Mouse (Mus musculus) ovary, postnatal 36 days (tissue): Measurements from ENCODE around the gene Ap4b1.
"Not testable (repeated sequence)": the region's sequence is repeated elsewhere in the genome, so short reads cannot be mapped to it uniquely, and the experiment has no call there.

ENCODE experiments used
- DNase-seq: peaks from one replicate; pipeline ENCODE4 v3.0.0; 2022; ENCODE audit warnings: low spot score, mixed read lengths

Gene Ap4b1

GRCm38 (mm10) chr3:103808891-103809798 is at the start of gene Ap4b1, which contains the start of the genes Dclre1b and Gm43064:
TSS of gene Ap4b1 (plus strand) at chr3:103809520.
TSS of gene Dclre1b (minus strand) at chr3:103809444.
TSS of gene Gm43064 (plus strand) at chr3:103809573.
- DNase-seq = peak; percentile 91

DNA sequence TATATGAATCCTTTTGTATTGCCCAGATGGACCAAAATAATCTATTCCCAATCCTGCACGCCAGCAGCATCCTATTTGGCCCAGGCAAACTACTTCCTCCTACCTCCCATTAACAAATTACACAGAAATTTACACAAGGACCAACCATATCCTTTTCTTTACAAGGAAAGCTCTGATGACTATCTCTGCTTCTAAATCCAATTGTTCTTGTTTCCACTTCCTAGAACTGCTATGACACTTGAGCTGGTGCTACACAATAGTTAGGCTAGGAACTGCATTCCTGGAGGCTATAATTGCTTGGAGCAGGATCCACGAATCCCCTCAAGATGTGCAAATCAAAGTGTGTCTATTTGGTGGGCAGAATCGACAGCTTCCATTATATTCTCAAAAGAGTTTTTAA is 42.5 kb upstream of the Ap4b1 start:
- no peak for DNase-seq

GRCm38 (mm10) chr3:103771531-103772130 is 37.7 kb upstream of the Ap4b1 start:
- peak; percentile 57 for DNase-seq

- DNase-seq = no peak
These were observed 36.5 kb upstream of the Ap4b1 start for GRCm38 (mm10) chr3:103772846-103773245.

DNA sequence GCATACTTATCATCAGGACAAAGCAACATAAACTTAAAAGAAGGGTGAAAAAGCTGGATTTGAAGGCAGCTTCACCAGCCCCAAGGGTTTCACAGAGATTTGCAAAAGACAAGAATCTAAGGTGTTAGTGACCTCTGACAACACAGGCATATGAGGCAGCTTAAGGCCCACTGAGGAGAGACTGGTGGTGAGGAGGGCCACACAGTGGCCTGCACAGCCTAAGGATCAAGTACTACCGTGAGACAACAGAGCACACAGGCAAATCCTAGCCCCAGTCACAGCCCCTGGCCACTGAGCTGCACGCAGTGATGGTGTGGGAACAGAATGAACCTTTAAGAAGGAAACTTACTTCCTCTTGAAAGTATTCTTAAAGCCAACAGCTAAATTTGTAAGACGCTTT is 35.8 kb upstream of the Ap4b1 start:
- DNase-seq = no peak

DNA sequence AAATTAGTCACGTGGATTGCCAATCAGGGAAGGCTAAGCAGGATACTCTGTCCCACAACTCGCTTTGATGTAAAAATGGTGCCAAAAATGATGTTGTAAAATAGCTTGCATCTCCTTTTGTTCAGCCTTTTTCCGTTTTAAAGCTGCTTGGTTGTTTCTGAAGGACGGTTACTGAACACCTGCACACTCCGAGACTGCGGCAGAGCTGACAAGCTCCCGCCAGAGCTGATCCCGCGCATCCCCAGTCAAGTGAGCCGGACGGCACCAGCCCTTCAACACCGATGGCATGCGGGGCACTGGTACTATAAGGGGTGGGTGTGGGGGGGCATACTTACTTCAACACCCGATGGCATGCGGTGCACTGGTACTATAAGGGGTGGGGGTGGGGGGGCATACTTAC is 35.3 kb upstream of the Ap4b1 start:
- DNase-seq = no peak

- DNase-seq = no peak
These were observed 31.4 kb upstream of the Ap4b1 start for GRCm38 (mm10) chr3:103777940-103778339.

GRCm38 (mm10) chr3:103778660-103779059 is 30.7 kb upstream of the Ap4b1 start:
- DNase-seq = no peak

DNA sequence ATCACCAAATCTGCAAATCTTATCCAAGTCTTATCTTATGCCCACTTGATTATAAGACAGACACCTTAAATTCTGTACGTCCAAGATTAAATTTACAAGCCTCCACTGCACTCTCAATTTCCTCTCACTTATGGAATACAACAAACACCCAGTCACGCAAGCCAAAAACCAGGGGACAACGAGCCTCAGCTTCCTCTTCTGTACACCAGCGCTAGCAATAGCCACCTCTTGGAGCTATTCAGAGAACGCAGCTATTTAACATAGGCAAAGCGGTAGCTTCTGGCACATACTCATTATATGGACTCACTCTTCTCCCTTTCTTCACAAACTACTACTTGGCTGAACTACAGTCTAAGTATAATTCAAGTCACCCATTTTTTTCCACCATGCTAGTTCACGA is 30.1 kb upstream of the Ap4b1 start:
- no peak for DNase-seq

GRCm38 (mm10) chr3:103780271-103780670 is 29.0 kb upstream of the Ap4b1 start:
- no peak for DNase-seq

GRCm38 (mm10) chr3:103780777-103781176 is 28.5 kb upstream of the Ap4b1 start:
- DNase-seq = no peak

DNA sequence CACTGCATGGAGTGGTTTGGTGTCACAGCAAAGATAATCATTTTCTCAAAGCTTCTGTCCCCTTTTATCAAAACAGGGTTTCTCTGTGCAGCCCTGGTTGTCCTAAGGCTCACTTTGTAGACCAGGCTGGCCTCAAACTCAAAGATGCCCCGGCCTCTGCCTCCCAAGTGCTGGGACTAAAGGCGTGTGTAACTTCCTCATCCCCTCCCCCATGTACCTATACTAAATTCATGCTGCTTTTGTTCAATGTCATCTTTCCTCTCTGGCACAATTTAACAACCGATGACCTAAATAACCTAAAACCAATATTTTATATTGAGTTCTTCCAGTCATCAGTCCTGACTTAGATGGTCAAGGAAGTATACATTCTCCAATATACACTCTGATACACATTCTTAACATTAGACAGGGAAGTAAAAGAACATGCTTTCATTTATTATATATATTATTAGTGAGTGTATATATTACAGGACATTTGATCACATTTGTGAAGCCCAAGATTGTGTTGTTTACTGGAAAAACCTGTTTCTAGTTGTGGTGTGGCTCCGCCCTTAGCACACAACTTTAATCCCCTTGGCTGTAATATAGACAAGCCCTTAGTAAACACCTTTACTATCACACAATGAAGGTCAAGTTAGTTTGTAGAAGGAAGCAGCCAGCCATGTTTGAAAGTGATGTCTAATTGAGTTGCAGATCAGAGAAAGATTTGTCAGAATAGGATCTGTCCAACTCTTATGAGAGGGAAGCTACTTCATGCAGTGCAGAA is 26.3 kb upstream of the Ap4b1 start:
- no peak for DNase-seq

GRCm38 (mm10) chr3:103787225-103787624 is 22.1 kb upstream of the Ap4b1 start:
- no peak for DNase-seq

DNA sequence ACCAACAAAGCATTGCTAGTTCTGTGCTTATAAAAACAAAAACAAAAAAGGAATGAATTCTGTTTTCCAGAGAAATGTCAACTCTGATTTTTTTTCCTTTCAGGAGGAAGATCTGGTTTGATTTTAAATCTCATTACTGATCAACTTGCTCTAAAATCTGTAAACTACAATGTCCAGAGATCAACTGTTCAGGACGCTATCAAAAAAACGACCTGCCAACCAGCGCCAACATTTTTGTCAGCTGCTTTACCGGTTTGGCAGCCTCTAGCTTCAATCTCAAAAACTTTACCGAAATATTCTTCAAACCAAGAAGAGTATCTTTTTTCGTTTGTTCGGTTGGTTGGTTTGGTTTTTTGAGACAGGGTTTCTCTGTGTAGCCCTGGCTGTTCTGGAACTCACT is 20.2 kb upstream of the Ap4b1 start:
- no peak for DNase-seq

- DNase-seq = peak; percentile 18
These were observed 19.4 kb upstream of the Ap4b1 start for GRCm38 (mm10) chr3:103789891-103790345.

DNA sequence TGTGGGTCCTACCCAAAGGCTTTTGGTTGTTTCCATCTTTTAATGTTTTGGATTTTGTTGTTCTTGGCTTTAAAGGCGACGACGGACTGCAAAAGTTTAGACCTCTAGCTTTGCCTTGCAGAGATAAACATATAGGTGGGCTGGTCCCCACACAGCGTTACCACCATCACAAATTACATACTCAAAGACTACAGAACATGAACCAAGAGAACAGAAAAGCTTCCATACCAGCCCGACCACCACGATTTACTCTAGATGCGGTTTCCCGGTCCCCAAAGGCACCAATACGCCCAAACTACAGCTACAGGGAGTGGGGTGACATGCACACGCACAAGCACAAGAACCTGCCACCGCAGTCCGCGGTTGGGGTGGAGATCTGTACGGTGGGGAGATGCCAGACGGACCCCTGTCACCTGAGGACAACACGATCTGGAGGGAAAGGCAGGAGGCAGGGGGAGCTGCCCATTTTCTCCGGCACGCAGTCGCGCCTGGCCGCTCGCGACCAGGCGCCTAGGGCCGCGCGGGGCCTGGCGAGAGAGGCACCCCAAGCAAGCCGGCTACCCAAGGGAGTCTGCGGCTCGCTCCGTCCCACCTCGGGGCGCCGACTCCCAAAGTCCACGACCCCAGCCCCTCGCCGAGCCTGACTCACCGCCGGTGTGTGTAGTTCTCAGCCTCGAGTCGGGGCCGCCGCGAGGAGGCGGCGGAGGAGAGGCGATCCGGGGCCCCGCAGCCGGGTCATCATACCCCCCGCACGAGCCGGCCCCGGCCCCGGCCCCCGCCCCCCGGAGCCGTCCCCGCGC is 18.8 kb upstream of the Ap4b1 start:
- no peak for DNase-seq

DNA sequence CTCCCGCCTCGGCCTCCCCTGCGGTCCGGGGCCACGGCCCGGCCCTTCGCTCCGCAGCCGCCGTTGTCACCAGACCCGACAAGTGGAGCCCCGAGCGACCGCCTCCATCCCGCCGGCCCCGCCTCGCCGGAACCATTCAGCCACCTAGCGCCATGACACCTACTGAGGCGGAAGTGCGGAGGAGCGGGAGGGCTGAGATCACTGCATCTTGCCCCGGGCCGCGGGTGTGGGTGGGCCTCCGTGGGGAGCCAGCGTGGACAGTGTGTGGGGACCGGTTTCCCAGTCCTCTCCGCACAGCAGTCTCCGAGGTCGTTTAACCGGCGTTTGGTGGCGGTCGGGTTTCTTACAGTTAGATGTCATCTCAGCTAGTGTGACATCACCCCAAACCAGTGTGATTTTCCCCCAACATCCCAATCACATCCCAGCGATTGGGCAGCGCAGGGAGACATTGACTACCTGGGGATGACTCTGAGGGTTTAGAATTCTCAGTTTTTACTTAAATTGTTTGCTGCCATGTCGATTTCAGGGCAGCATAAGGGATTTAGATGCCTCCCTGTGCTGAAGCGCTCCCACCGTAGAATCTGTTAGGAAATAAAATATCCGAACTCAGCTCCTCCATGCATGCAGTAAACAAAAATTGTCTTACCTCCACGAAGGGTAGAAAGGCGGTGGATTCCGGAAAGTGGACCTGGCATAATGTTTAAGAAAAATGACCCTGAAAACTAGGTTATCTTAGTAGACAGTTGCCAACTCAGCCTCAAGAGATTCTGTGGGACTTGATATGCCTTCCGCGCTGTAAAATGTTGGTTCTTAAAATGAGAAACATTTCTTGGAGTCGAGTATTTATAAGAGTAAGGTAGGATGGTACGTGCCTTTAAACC is 17.9 kb upstream of the Ap4b1 start, which contains the start of gene Hipk1:
Hipk1 (minus strand) TSS at position 334 of the 881 bp plus-strand sequence.
- peak; percentile 94 for DNase-seq

- DNase-seq = not testable (repeated sequence)
These were observed 17.3 kb upstream of the Ap4b1 start for GRCm38 (mm10) chr3:103792111-103792406.

DNA sequence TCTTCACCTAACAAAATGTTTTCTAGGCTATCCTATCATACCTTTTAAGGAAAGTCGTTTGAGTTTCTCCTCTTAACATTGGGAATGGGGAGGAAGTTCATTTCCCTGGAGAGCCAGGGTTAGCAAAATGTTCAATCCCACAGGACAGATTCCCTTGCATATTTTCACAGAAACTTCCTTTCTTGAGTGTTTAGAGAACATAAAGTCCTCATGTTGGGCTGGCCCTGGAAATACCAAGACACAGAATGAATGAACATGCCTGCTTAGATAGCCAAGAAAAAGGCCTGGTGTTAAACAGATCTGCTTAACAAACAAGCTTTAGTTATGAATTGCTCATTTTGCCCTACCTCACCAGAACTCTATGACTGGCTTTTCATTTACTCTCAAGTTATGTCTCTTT is 16.8 kb upstream of the Ap4b1 start:
- no peak for DNase-seq

DNA sequence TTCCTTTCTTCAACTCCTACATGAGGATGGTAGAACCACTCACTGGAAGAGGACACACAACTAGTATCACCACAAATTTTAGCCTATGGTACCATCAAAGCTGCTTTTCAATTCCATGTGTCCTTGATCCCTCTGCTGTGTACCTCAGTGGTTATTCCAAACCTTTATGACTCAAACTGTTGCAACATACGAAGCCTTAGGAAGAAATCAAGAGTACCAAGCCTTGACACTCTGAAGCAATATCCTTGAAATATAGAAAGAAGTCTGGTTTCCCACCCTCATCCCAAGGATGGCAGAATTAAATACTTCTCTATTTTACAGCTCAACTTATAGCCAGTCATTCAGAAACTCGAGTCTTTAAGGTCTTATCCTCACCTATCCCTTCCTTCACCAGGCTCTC is 12.9 kb upstream of the Ap4b1 start:
- DNase-seq = no peak

GRCm38 (mm10) chr3:103799507-103799906 is 9.8 kb upstream of the Ap4b1 start:
- no peak for DNase-seq
